Mouse (Mus musculus) midbrain, postnatal 0 days (tissue): ENCODE measurements around the gene Zfyve9. TPM values are rescaled to one million over a fixed set of nuclear protein-coding genes. Genes with fewer than 3 reads are reported as not detected.

Experiments used
- ATAC-seq: fragments of 200-750 bp; cut with Nextera tagmentation; 2 replicates; pipeline ENCODE4 v1.8.0; 2017; ENCODE audit warnings: moderate number of reproducible peaks, mild to moderate bottlenecking, moderate TSS enrichment, moderate library complexity; ENCODE audit not compliant: low FRiP score
- DNase-seq: peaks from one replicate; pipeline ENCODE4 v3.0.0-alpha.2; 2015; ENCODE audit warnings: low spot score
- H3K27ac ChIP-seq: fragments of 300-500 bp; sonication (generic); 2 replicates; pipeline ENCODE4 v1.5.1; 2014; ENCODE audit warnings: low read depth, mild to moderate bottlenecking, low read length, mixed read lengths
- H3K27me3 ChIP-seq: fragments of 300-500 bp; sonication (generic); 2 replicates; pipeline ENCODE4 v1.6.1; 2014; ENCODE audit warnings: low read length, control low read depth, mixed read lengths; ENCODE audit not compliant: insufficient read depth
- H3K36me3 ChIP-seq: fragments of 300-500 bp; sonication (generic); 2 replicates; pipeline ENCODE4 v1.6.1; 2014; ENCODE audit warnings: low read length, control low read depth, mixed read lengths; ENCODE audit not compliant: insufficient read depth
- H3K4me1 ChIP-seq: fragments of 300-500 bp; sonication (generic); 2 replicates; pipeline ENCODE4 v1.6.1; 2014; ENCODE audit warnings: mild to moderate bottlenecking, control low read depth, antibody characterized with exemption, low read length, mixed read lengths; ENCODE audit not compliant: insufficient read depth
- H3K4me2 ChIP-seq: fragments of 300-500 bp; sonication (generic); 2 replicates; pipeline ENCODE4 v1.6.1; 2014; ENCODE audit warnings: low read depth, mild to moderate bottlenecking, low read length, mixed read lengths; ENCODE audit not compliant: poor library complexity, severe bottlenecking
- H3K4me3 ChIP-seq: fragments of 300-500 bp; sonication (generic); 2 replicates; pipeline ENCODE4 v1.5.1; 2014; ENCODE audit warnings: low read depth, mild to moderate bottlenecking, low read length, moderate library complexity
- H3K9ac ChIP-seq: fragments of 300-500 bp; sonication (generic); replicated peaks from 2 replicates; pipeline ENCODE4 v1.6.1; 2014; ENCODE audit warnings: mild to moderate bottlenecking, low read length, moderate library complexity, mixed read lengths; ENCODE audit not compliant: poor library complexity, severe bottlenecking
- H3K9me3 ChIP-seq: fragments of 300-500 bp; sonication (generic); 2 replicates; pipeline ENCODE4 v1.6.1; 2016; ENCODE audit warnings: low read length, control low read depth
- CTCF ChIP-seq: IDR thresholded peaks from 2 replicates; pipeline ENCODE4 v1.5.1; 2016; ENCODE audit warnings: antibody characterized with exemption, mild to moderate bottlenecking
- WGBS: fragments of 180-500 bp; shearing (Covaris S2); extraction: QIAGEN DNeasy Blood & Tissue Kit; methylation state at CpG from one replicate; pipeline ENCODE4 v1.1.7; 2014; 5-methylcytosine and 5-hydroxymethylcytosine counted together
- polyA plus RNA-seq: library from polyadenylated mRNA; unstranded; fragments of >200 nt; fragmentation: Nextera tagmentation; extraction: Ambion mirVana; gene quantifications from 2 replicates; pipeline ENCODE4 v1.2.1, GENCODE M21; 2015
- total RNA-seq: library from RNA; depleted of rRNA; stranded (reverse); fragments of >200 nt; gene quantifications from 2 replicates; pipeline ENCODE4 v1.2.3, GENCODE M21; 2014

Gene Zfyve9
- total and polyA plus RNA-seq, 2 experiments from 2014 or later, result 9.1 to 29.9 TPM

- Histone ChIP-seq H3K27ac (peak overlapping the region; percentile 97), H3K4me1 (no peaks in the 10 kb centered on the region), H3K4me3 (peak overlapping the region; percentile 68), H3K36me3 (no peaks in the 10 kb centered on the region), H3K4me2 (peak overlapping the region; percentile 70), H3K9ac (peak overlapping the region; percentile 93), H3K9me3 (no peaks in the 10 kb centered on the region), H3K27me3 (no peaks in the 10 kb centered on the region)
- peak; percentile 52 for DNase-seq
- ATAC-seq, result peak; percentile 59
- TF ChIP-seq CTCF, result no peak
- WGBS, result under 1% methylated on average over 10 of the region's 10 CpGs
Measured at GRCm38 (mm10) chr4:108619165-108619564, 161.4 kb downstream of the Zfyve9 start.

GRCm38 (mm10) chr4:108618586-108618985 is 162.0 kb downstream of the Zfyve9 start:
- ATAC-seq, result no peak
- WGBS, result 73% methylated on average over 4 of the region's 4 CpGs
- Histone ChIP-seq H3K27me3 (no peaks in the 10 kb centered on the region), H3K4me3 (peak overlapping the region; percentile 68; the same call in 1 of the 2 replicates), H3K9me3 (no peaks in the 10 kb centered on the region), H3K9ac (peak overlapping the region; percentile 93), H3K36me3 (no peaks in the 10 kb centered on the region), H3K27ac (peak overlapping the region; percentile 97), H3K4me2 (peak overlapping the region; percentile 70), H3K4me1 (no peaks in the 10 kb centered on the region)
- TF ChIP-seq CTCF, result no peak
- DNase-seq, result no peak

DNA sequence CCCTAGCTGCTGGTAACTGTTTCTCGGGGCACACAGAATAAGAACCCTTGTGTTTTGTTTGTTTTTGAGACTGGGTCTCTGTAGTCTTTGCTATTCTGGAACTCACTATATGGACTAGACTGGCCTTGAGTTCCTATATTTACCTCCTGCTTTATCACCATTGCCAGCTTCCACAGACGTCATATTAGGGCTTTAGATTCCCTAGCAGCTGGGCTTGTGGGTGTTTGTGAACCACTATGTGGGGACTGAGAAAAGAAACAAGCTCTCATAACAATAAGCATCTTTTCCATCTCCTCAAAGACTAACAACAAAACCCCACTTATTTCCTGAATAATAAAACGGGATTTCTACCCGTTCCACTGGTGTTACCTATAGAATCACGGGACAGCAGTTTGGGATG is 169.7 kb downstream of the Zfyve9 start:
- H3K4me2 ChIP-seq, result no peak overlapping the region
- H3K4me1 ChIP-seq, result no peaks in the 10 kb centered on the region
- H3K9me3 ChIP-seq, result no peaks in the 10 kb centered on the region
- no peak for TF ChIP-seq CTCF
- H3K36me3 ChIP-seq, result no peaks in the 10 kb centered on the region
- H3K27me3 ChIP-seq, result no peaks in the 10 kb centered on the region
- no peak for DNase-seq
- 91% methylated on average over 5 of the region's 5 CpGs for WGBS
- no peak overlapping the region for H3K27ac ChIP-seq
- H3K4me3 ChIP-seq, result no peak overlapping the region
- H3K9ac ChIP-seq, result no peak overlapping the region
- no peak for ATAC-seq

DNA sequence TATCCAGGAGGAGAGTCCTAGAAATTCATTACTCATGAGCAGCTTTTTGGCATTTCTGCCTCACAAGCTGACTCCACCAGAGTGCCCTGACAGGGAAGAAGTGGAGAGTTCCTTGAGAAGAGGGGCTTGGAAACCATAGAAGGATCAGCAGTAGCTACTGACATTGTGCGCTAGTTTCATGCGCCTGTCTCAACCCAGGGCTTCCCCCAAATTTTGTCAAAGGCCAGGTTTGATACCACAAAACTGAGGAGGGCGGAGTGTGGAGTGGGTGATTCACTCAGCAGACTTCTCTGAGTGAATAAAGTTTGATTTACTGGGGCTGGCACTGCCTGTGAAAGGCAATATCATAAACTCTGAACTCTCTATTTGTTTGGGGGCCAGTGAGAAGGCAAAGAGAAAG is 171.9 kb downstream of the Zfyve9 start:
- Histone ChIP-seq H3K36me3 (0 out of 2 replicates have a peak, but pooled peaks cover 3% of the 10 kb centered on the region), H3K9me3 (no peaks in the 10 kb centered on the region), H3K4me1 (no peaks in the 10 kb centered on the region), H3K4me2 (no peak overlapping the region), H3K4me3 (no peak overlapping the region), H3K27me3 (no peaks in the 10 kb centered on the region), H3K27ac (no peak overlapping the region), H3K9ac (no peak overlapping the region)
- WGBS, result 93% methylated on average over 3 of the region's 3 CpGs
- no peak for ATAC-seq
- DNase-seq, result no peak
- TF ChIP-seq CTCF, result no peak

GRCm38 (mm10) chr4:108601870-108602269 is 178.7 kb downstream of the Zfyve9 start:
- no peak overlapping the region for H3K4me2 ChIP-seq
- peaks cover 3% of the 10 kb centered on the region; the same call in 1 of the 2 replicates for H3K36me3 ChIP-seq
- WGBS, result 95% methylated on average over 7 of the region's 7 CpGs
- H3K27me3 ChIP-seq, result no peaks in the 10 kb centered on the region
- no peaks in the 10 kb centered on the region for H3K9me3 ChIP-seq
- ATAC-seq, result no peak
- no peak overlapping the region for H3K27ac ChIP-seq
- H3K4me1 ChIP-seq, result no peaks in the 10 kb centered on the region
- H3K9ac ChIP-seq, result no peak overlapping the region
- no peak overlapping the region for H3K4me3 ChIP-seq
- no peak for TF ChIP-seq CTCF
- no peak for DNase-seq

DNA sequence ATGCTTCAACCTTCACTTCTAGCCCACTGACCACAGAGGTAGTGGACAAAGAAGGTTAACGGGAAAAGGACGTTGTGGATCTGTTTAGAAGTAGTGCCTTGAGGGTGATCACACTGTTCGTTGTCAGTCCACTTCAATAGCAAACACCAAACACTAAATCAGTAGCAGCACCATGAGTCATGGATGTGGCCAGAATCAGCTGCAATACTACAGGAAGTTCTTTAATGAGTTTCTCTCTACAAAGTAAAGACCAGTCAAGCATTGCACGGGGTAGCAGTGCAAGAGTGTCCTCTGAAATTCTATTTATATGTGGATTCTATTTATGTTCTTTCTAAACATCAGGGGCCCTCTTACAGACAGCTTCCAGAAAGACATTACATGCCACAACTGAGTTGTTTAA is 182.3 kb downstream of the Zfyve9 start:
- no peak for ATAC-seq
- Histone ChIP-seq H3K36me3 (no peaks in the 10 kb centered on the region; the same call in 1 of the 2 replicates), H3K4me1 (no peaks in the 10 kb centered on the region), H3K9ac (no peak overlapping the region), H3K9me3 (no peaks in the 10 kb centered on the region), H3K4me2 (no peak overlapping the region), H3K27ac (no peak overlapping the region), H3K4me3 (no peak overlapping the region), H3K27me3 (no peaks in the 10 kb centered on the region)
- no peak for DNase-seq
- 84% methylated on average over 4 of the region's 4 CpGs for WGBS
- no peak for TF ChIP-seq CTCF
